Mouse (Mus musculus) stomach, postnatal 0 days (tissue): ENCODE data around the gene Angpt4. TPM values are rescaled to one million over a fixed set of nuclear protein-coding genes. Genes with fewer than 3 reads are reported as not detected.
A peak's percentile ranks its signal among the peaks of the same experiment; 100 is the strongest.

Experiments
- ATAC-seq: fragments of 200-750 bp; cut with Nextera tagmentation; 2 replicates; pipeline ENCODE4 v1.8.0; 2017; ENCODE audit not compliant: low FRiP score, low TSS enrichment
- DNase-seq: peaks from one replicate; pipeline ENCODE4 v3.0.0-alpha.2; 2016; ENCODE audit warnings: low spot score
- H3K27ac ChIP-seq: fragments of 300-500 bp; sonication (generic); replicated peaks from 2 replicates; pipeline ENCODE4 v1.5.1; 2014; ENCODE audit warnings: mild to moderate bottlenecking, control low read depth
- H3K27me3 ChIP-seq: fragments of 300-500 bp; sonication (generic); 2 replicates; pipeline ENCODE4 v1.6.1; 2014; ENCODE audit warnings: low read length; ENCODE audit not compliant: control insufficient read depth, insufficient read depth
- H3K36me3 ChIP-seq: fragments of 300-500 bp; sonication (generic); 2 replicates; pipeline ENCODE4 v1.6.1; 2014; ENCODE audit warnings: low read length, mixed read lengths; ENCODE audit not compliant: control insufficient read depth, insufficient read depth
- H3K4me1 ChIP-seq: fragments of 300-500 bp; sonication (generic); replicated peaks from 2 replicates; pipeline ENCODE4 v1.6.1; 2014; ENCODE audit warnings: antibody characterized with exemption; ENCODE audit not compliant: control insufficient read depth, insufficient read depth
- H3K4me2 ChIP-seq: fragments of 300-500 bp; sonication (generic); replicated peaks from 2 replicates; pipeline ENCODE4 v1.6.1; 2014; ENCODE audit warnings: low read depth, mild to moderate bottlenecking, control low read depth, moderate library complexity
- H3K4me3 ChIP-seq: fragments of 300-500 bp; sonication (generic); 2 replicates; pipeline ENCODE4 v1.5.1; 2014; ENCODE audit warnings: low read depth, low read length, control low read depth
- H3K9ac ChIP-seq: fragments of 300-500 bp; sonication (generic); 2 replicates; pipeline ENCODE4 v1.6.1; 2014; ENCODE audit warnings: mild to moderate bottlenecking, low read length, control low read depth, mixed read lengths
- H3K9me3 ChIP-seq: fragments of 300-500 bp; sonication (generic); 2 replicates; pipeline ENCODE4 v1.6.1; 2016; ENCODE audit warnings: low read length; ENCODE audit not compliant: control insufficient read depth
- CTCF ChIP-seq: IDR thresholded peaks from 2 replicates; pipeline ENCODE4 v1.5.1; 2016; ENCODE audit warnings: antibody characterized with exemption, low read depth, mild to moderate bottlenecking, moderate library complexity
- EP300 ChIP-seq: optimal IDR thresholded peaks from 2 replicates; pipeline ENCODE3; 2016; ENCODE audit warnings: antibody characterized with exemption
- WGBS: fragments of 180-500 bp; shearing (Covaris S2); extraction: QIAGEN DNeasy Blood & Tissue Kit; methylation state at CpG from one replicate; pipeline ENCODE4 v1.1.7; 2014; 5-methylcytosine and 5-hydroxymethylcytosine counted together
- polyA plus RNA-seq: library from polyadenylated mRNA; unstranded; fragments of >200 nt; fragmentation: Nextera tagmentation; extraction: Ambion mirVana; gene quantifications from 2 replicates; pipeline ENCODE4 v1.2.1, GENCODE M21; 2015

Gene Angpt4
- polyA plus RNA-seq, 1 experiment from 2014 or later = 0.42 TPM

GRCm38 (mm10) chr2:151927103-151927502 is 16.1 kb downstream of the Angpt4 start:
- Histone ChIP-seq H3K4me3 (no peak overlapping the region), H3K9me3 (no peaks in the 10 kb centered on the region), H3K4me2 (no peak overlapping the region), H3K27ac (no peak overlapping the region), H3K36me3 (no peaks in the 10 kb centered on the region), H3K4me1 (no peaks in the 10 kb centered on the region), H3K27me3 (no peaks in the 10 kb centered on the region), H3K9ac (no peak overlapping the region)
- ATAC-seq (no peak), DNase-seq (no peak)
- 83% methylated on average over 11 of the region's 11 CpGs for WGBS
- TF ChIP-seq EP300 (no peak), CTCF (no peak)

GRCm38 (mm10) chr2:151930389-151931074 is 19.5 kb downstream of the Angpt4 start:
- H3K9ac ChIP-seq = no peak overlapping the region
- no peak overlapping the region for H3K4me2 ChIP-seq
- no peaks in the 10 kb centered on the region for H3K4me1 ChIP-seq
- WGBS = 30% methylated on average over 7 of the region's 7 CpGs
- DNase-seq = peak; percentile 86
- H3K36me3 ChIP-seq = no peaks in the 10 kb centered on the region
- H3K27ac ChIP-seq = no peak overlapping the region
- peak; percentile 70; the same call in 1 of the 2 replicates for ATAC-seq
- no peaks in the 10 kb centered on the region for H3K9me3 ChIP-seq
- TF ChIP-seq EP300 (no peak), CTCF (peak; percentile 92)
- no peak overlapping the region for H3K4me3 ChIP-seq
- H3K27me3 ChIP-seq = no peaks in the 10 kb centered on the region

GRCm38 (mm10) chr2:151937893-151938292 is 26.9 kb downstream of the Angpt4 start:
- H3K4me1 ChIP-seq = no peaks in the 10 kb centered on the region
- DNase-seq (peak; percentile 33), ATAC-seq (no peak)
- 31% methylated on average over 3 of the region's 3 CpGs for WGBS
- no peak overlapping the region for H3K4me2 ChIP-seq
- no peak for TF ChIP-seq CTCF
- no peak for TF ChIP-seq EP300
- H3K9me3 ChIP-seq = no peaks in the 10 kb centered on the region
- no peaks in the 10 kb centered on the region for H3K27me3 ChIP-seq
- no peak overlapping the region for H3K27ac ChIP-seq
- H3K36me3 ChIP-seq = no peaks in the 10 kb centered on the region
- no peak overlapping the region for H3K9ac ChIP-seq
- no peak overlapping the region for H3K4me3 ChIP-seq

GRCm38 (mm10) chr2:151938780-151939200 is 27.8 kb downstream of the Angpt4 start:
- 44% methylated on average over 11 of the region's 11 CpGs for WGBS
- Histone ChIP-seq H3K36me3 (no peaks in the 10 kb centered on the region), H3K27ac (no peak overlapping the region), H3K27me3 (no peaks in the 10 kb centered on the region), H3K4me1 (no peaks in the 10 kb centered on the region), H3K9me3 (no peaks in the 10 kb centered on the region), H3K4me3 (no peak overlapping the region), H3K9ac (no peak overlapping the region), H3K4me2 (no peak overlapping the region)
- peak; percentile 43; the same call in 1 of the 2 replicates for ATAC-seq
- 0 out of 2 replicates have a peak, but pooled peaks have one; percentile 21 for TF ChIP-seq CTCF
- no peak for TF ChIP-seq EP300
- peak; percentile 32 for DNase-seq

- Histone ChIP-seq H3K27ac (no peak overlapping the region), H3K4me2 (no peak overlapping the region), H3K4me1 (no peaks in the 10 kb centered on the region), H3K4me3 (no peak overlapping the region), H3K9me3 (no peaks in the 10 kb centered on the region), H3K9ac (no peak overlapping the region), H3K27me3 (no peaks in the 10 kb centered on the region), H3K36me3 (no peaks in the 10 kb centered on the region)
- WGBS = 79% methylated on average over 5 of the region's 5 CpGs
- no peak for TF ChIP-seq CTCF
- DNase-seq = no peak
- no peak for ATAC-seq
Measured at GRCm38 (mm10) chr2:151939651-151940420, 28.8 kb downstream of the Angpt4 start.

- H3K4me2 ChIP-seq = no peak overlapping the region
- no peaks in the 10 kb centered on the region for H3K9me3 ChIP-seq
- TF ChIP-seq CTCF (peak; percentile 78), EP300 (no peak)
- no peaks in the 10 kb centered on the region for H3K27me3 ChIP-seq
- no peak overlapping the region for H3K27ac ChIP-seq
- ATAC-seq = peak; percentile 63; the same call in 1 of the 2 replicates
- H3K36me3 ChIP-seq = no peaks in the 10 kb centered on the region
- no peak overlapping the region for H3K4me3 ChIP-seq
- no peaks in the 10 kb centered on the region for H3K4me1 ChIP-seq
- DNase-seq = peak; percentile 51
- 36% methylated on average over 2 of the region's 2 CpGs for WGBS
- no peak overlapping the region for H3K9ac ChIP-seq
Measured at GRCm38 (mm10) chr2:151941269-151941668, 30.3 kb downstream of the Angpt4 start.
